Mouse (Mus musculus) heart, embryonic 12.5 days (tissue): ENCODE measurements around the gene Cryz. TPM values are rescaled to one million over a fixed set of nuclear protein-coding genes. Genes with fewer than 3 reads are reported as not detected.

Experiments
- polyA plus RNA-seq: library from polyadenylated mRNA; unstranded; fragments of >200 nt; fragmentation: Nextera tagmentation; extraction: Ambion mirVana; gene quantifications from 2 replicates; pipeline ENCODE4 v1.2.1, GENCODE M21; 2016

Cryz gene
- polyA plus RNA-seq, 1 experiment from 2014 or later, result 12.1 TPM

Other genes with a start within 250 kb of the Cryz start
- 7.8 and 9.0 TPM in 2 replicates for gene Tyw3, start 393 bp downstream of the Cryz start, polyA plus RNA-seq
- gene Erich3, start 67.1 kb downstream of the Cryz start, polyA plus RNA-seq, result 0.22 and 0.24 TPM in 2 replicates